Mouse (Mus musculus) stomach, embryonic 16.5 days (tissue): Measurements from ENCODE around the gene Mark3. TPM values are rescaled to one million over a fixed set of nuclear protein-coding genes. Genes with fewer than 3 reads are reported as not detected.

ENCODE experiments used
- ATAC-seq: fragments of 200-750 bp; cut with Nextera tagmentation; 2 replicates; pipeline ENCODE4 v1.8.0; 2017; ENCODE audit warnings: moderate number of reproducible peaks, moderate TSS enrichment; ENCODE audit not compliant: insufficient read depth, low FRiP score
- H3K27ac ChIP-seq: fragments of 300-500 bp; sonication (generic); 2 replicates; pipeline ENCODE4 v1.5.1; 2014; ENCODE audit warnings: low read length
- H3K27me3 ChIP-seq: fragments of 300-500 bp; sonication (generic); 2 replicates; pipeline ENCODE4 v1.6.1; 2014; ENCODE audit warnings: low read length, control low read depth, mixed read lengths; ENCODE audit not compliant: control insufficient read depth, insufficient read depth
- H3K36me3 ChIP-seq: fragments of 300-500 bp; sonication (generic); 2 replicates; pipeline ENCODE4 v1.6.1; 2014; ENCODE audit warnings: low read length; ENCODE audit not compliant: control insufficient read depth, insufficient read depth
- H3K4me1 ChIP-seq: fragments of 300-500 bp; sonication (generic); 2 replicates; pipeline ENCODE4 v1.6.1; 2014; ENCODE audit warnings: low read length, control low read depth, mixed read lengths; ENCODE audit not compliant: control insufficient read depth, insufficient read depth
- H3K4me2 ChIP-seq: fragments of 300-500 bp; sonication (generic); 2 replicates; pipeline ENCODE4 v1.6.1; 2014; ENCODE audit warnings: low read depth, low read length, mixed read lengths
- H3K4me3 ChIP-seq: fragments of 300-500 bp; sonication (generic); replicated peaks from 2 replicates; pipeline ENCODE4 v1.5.1; 2014; ENCODE audit warnings: mild to moderate bottlenecking, low read length
- H3K9ac ChIP-seq: fragments of 300-500 bp; sonication (generic); 2 replicates; pipeline ENCODE4 v1.6.1; 2014; ENCODE audit warnings: low read length
- H3K9me3 ChIP-seq: fragments of 300-500 bp; sonication (generic); replicated peaks from 2 replicates; pipeline ENCODE4 v1.6.1; 2016; ENCODE audit warnings: low read length, control low read depth; ENCODE audit not compliant: control insufficient read depth
- WGBS: fragments of 180-500 bp; shearing (Covaris S2); extraction: QIAGEN DNeasy Blood & Tissue Kit; methylation state at CpG from one replicate; pipeline ENCODE4 v1.1.7; 2014; 5-methylcytosine and 5-hydroxymethylcytosine counted together
- polyA plus RNA-seq: library from polyadenylated mRNA; unstranded; fragments of >200 nt; fragmentation: Nextera tagmentation; extraction: Ambion mirVana; gene quantifications from 2 replicates; pipeline ENCODE4 v1.2.1, GENCODE M21; 2015

The Mark3 gene
- polyA plus RNA-seq, 1 experiment from 2014 or later: 20.1 TPM

DNA sequence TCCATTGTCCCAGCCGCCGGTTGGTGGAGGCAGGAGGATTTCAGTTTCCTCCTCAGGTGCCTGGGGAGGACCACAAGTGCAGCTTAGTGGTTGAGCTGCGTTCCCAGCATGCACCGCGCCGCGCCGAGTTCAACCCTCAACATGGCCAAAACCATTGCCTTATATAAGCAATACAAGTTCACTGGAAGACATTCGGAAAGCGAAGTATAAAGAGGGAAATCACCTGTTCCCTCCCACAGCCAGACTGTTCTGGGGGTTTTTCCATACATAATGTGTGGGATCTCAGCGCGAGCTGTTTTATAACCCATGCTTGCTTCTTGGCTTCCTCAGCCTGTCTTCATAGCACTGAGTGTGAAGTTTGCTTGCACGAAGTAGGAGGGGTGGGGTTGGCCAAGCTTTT lies 92.1 kb downstream of the Mark3 start:
- H3K36me3 ChIP-seq: no peaks in the 10 kb centered on the region; the same call in 1 of the 2 replicates
- WGBS: 66% methylated on average over 13 of the region's 13 CpGs
- no peak for ATAC-seq
- H3K4me1 ChIP-seq: peaks cover 43% of the 10 kb centered on the region
- H3K27ac ChIP-seq: 0 out of 2 replicates have a peak overlapping the region, but pooled peaks have one; percentile 7
- 0 out of 2 replicates have a peak, but pooled peaks cover 7% of the 10 kb centered on the region for H3K27me3 ChIP-seq
- H3K9me3 ChIP-seq: no peaks in the 10 kb centered on the region
- H3K4me3 ChIP-seq: no peak overlapping the region
- no peak overlapping the region for H3K9ac ChIP-seq
- no peak overlapping the region for H3K4me2 ChIP-seq

DNA sequence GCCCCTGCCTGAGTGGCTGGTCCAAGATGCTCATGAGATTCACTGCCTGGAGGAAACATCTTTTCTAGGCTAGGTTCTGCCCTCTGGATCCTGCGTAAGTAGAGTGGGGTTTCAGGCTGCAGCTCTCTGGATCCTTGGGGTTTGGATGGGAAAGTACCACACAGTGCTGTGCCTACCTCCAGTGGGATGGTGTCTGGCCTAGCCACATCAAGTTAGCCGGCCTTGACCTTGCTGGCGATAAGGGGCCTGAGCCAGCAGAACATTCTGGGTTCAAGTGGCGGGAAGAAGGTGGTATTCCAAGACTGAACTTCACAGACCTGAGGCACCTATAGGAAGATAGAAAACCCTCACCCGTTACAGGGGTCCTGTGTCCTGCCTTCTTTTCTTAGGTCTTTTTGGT lies 93.1 kb downstream of the Mark3 start:
- Histone ChIP-seq H3K4me2 (no peak overlapping the region), H3K4me1 (peaks cover 43% of the 10 kb centered on the region), H3K4me3 (no peak overlapping the region), H3K27me3 (peaks cover 11% of the 10 kb centered on the region; the same call in 1 of the 2 replicates), H3K27ac (no peak overlapping the region), H3K36me3 (no peaks in the 10 kb centered on the region), H3K9ac (no peak overlapping the region), H3K9me3 (no peaks in the 10 kb centered on the region)
- ATAC-seq: no peak
- WGBS: 85% methylated on average over 5 of the region's 5 CpGs

DNA sequence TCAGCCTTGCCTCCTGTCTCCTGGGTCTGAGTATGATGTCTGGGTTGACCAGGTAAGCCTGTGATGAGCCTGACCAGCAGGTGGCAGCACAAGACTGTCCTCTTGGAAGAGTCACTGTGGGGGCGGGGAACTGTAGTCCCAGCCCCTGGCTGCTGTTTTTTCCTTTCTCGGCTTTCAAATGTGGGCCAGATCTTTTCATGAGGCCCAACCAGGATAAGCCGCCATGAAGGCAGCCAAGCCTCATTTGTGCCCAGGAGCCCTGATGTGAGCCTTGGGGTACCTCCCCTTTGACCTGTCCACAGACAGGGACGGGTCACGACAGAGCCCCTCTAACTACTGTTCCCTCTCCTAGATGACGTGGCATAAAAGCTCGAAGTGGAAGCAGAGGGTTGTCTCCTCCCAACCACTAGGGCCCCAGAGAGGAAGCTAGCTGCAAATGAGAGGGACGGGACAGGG lies 94.2 kb downstream of the Mark3 start:
- H3K27me3 ChIP-seq: peaks cover 19% of the 10 kb centered on the region; the same call in 1 of the 2 replicates
- WGBS: 3% methylated on average over 8 of the region's 8 CpGs
- peak overlapping the region; percentile 91 for H3K27ac ChIP-seq
- H3K4me2 ChIP-seq: peak overlapping the region; percentile 94
- peak; percentile 64 for ATAC-seq
- H3K4me3 ChIP-seq: peak overlapping the region; percentile 64
- H3K9ac ChIP-seq: peak overlapping the region; percentile 81
- peaks cover 48% of the 10 kb centered on the region for H3K4me1 ChIP-seq
- H3K36me3 ChIP-seq: no peaks in the 10 kb centered on the region
- no peaks in the 10 kb centered on the region for H3K9me3 ChIP-seq

DNA sequence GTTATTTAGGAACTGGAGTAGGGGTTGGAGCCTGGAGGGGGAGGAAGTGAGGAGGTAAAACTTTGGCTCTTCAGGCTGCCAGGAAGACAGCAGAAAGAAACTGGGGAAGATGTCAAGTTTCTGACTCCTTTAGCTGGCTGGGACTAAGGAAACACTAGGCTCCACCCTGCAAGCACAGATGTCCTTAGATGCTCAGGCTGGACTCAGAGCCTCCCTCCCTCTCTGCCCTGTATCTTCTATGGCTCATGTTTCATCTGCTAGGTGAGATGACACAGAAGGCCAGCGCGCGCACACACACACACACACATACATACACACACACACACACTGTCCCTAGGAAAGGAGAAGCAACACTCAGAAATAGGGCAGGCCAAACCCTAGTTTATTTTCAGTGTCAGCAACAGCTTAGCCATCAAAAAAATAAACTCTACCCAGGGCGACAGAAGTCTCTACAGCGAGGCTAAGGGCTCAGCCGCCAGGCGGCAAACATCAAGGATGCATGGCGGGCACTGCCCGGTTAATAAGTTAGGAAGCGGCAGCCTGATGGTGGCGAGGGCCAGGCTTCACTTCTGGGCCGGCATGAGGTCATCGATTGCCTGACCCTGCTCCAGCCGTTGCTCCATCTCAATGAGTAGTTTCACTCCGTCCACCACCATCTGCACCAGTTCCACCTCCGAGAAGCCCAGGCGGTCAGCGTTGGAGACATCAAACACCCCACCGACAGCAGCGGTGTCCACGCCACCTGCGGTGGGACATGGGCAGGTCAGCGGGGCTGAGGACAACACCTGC lies 94.9 kb downstream of the Mark3 start:
- H3K4me3 ChIP-seq: peak overlapping the region; percentile 64
- WGBS: 55% methylated on average over 23 of the region's 23 CpGs
- H3K9ac ChIP-seq: peak overlapping the region; percentile 81
- H3K4me2 ChIP-seq: peak overlapping the region; percentile 94
- peak overlapping the region; percentile 91 for H3K27ac ChIP-seq
- H3K36me3 ChIP-seq: no peaks in the 10 kb centered on the region
- H3K27me3 ChIP-seq: peaks cover 19% of the 10 kb centered on the region; the same call in 1 of the 2 replicates
- no peaks in the 10 kb centered on the region for H3K9me3 ChIP-seq
- ATAC-seq: peak; percentile 11; the same call in 1 of the 2 replicates
- H3K4me1 ChIP-seq: peaks cover 41% of the 10 kb centered on the region

DNA sequence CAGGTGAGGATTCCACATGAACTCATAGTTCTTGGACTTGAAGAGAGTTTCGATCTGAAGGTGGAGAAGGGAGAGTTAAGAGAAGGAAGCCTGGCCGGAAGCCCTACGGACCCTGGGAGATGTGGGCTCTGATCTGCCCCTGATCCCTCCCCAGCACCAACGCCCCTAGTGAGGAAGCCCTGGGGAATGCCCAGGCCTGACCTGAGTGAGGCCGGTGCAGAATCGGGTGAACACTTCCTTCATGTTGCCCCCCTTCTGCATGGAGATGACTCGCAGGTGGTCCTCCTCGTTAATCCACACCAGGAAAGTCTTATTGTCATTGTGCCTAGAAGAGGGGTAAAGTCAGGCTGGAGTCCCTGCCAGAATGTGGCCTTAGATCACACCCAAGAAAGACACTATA lies 95.6 kb downstream of the Mark3 start:
- H3K4me2 ChIP-seq: peak overlapping the region; percentile 94
- H3K4me1 ChIP-seq: peaks cover 34% of the 10 kb centered on the region
- H3K9me3 ChIP-seq: no peaks in the 10 kb centered on the region
- no peaks in the 10 kb centered on the region for H3K36me3 ChIP-seq
- peaks cover 19% of the 10 kb centered on the region; the same call in 1 of the 2 replicates for H3K27me3 ChIP-seq
- peak overlapping the region; percentile 27 for H3K27ac ChIP-seq
- peak overlapping the region; percentile 64 for H3K4me3 ChIP-seq
- peak overlapping the region; percentile 81; the same call in 1 of the 2 replicates for H3K9ac ChIP-seq
- ATAC-seq: no peak
- WGBS: 59% methylated on average over 8 of the region's 8 CpGs

DNA sequence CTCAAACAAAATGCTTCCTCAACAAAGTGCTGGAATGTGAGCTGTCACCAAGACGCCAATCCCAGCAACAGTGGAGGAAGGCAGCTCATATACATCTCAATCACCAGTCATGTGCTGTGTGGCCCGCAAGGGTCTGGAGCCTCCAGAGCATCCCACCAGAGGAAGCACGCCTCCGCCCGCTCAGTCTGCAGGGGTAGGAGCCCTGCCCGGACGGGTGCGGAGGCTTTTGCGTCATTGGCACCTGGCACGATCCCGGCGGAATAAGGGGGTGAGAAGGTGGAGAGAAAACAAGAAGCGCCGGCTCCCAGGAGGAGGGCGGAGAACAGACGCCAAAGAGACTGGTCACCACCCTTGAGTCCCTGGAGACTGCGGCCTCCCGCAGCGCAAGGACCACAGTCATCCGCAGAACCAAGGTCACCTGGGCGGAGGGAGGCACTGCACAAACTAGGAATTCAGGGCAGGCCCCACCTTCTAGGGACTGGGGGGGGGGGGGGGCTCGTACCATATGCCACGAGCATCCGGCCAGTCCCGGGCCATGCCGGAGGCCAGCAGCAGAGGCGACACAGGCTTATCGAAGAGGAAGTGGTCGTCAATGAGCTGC lies 96.1 kb downstream of the Mark3 start:
- Histone ChIP-seq H3K9ac (peak overlapping the region; percentile 81), H3K36me3 (no peaks in the 10 kb centered on the region), H3K4me1 (peaks cover 33% of the 10 kb centered on the region), H3K4me2 (peak overlapping the region; percentile 94), H3K27ac (peak overlapping the region; percentile 62; the same call in 1 of the 2 replicates), H3K4me3 (peak overlapping the region; percentile 64), H3K27me3 (peaks cover 19% of the 10 kb centered on the region; the same call in 1 of the 2 replicates), H3K9me3 (no peaks in the 10 kb centered on the region)
- no peak for ATAC-seq
- 19% methylated on average over 28 of the region's 29 CpGs for WGBS

DNA sequence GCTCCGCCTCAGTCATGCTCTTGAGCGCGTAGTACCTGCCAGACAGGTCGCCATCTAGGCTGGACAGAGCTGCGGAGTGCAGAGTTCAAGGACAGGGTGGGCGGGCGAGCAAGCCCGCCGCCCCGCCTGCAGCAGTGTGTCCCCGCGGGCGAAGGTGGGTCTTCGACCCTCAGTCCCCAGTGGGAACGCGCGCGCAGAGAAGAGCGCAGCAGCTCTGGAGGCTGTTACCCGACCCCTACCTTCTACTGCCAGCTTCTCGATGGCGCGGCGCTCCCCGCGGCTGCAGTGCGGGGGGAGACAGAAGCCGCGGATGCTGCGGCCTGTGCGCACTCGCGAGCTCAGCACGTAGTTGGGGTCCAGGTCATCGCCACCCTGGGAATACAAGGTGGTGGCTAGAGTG lies 96.7 kb downstream of the Mark3 start:
- Histone ChIP-seq H3K9ac (peak overlapping the region; percentile 81), H3K27me3 (peaks cover 19% of the 10 kb centered on the region; the same call in 1 of the 2 replicates), H3K4me3 (peak overlapping the region; percentile 64), H3K27ac (peak overlapping the region; percentile 62; the same call in 1 of the 2 replicates), H3K4me2 (peak overlapping the region; percentile 94), H3K36me3 (no peaks in the 10 kb centered on the region), H3K9me3 (no peaks in the 10 kb centered on the region), H3K4me1 (peaks cover 33% of the 10 kb centered on the region)
- 3% methylated on average over 35 of the region's 35 CpGs for WGBS
- ATAC-seq: no peak

DNA sequence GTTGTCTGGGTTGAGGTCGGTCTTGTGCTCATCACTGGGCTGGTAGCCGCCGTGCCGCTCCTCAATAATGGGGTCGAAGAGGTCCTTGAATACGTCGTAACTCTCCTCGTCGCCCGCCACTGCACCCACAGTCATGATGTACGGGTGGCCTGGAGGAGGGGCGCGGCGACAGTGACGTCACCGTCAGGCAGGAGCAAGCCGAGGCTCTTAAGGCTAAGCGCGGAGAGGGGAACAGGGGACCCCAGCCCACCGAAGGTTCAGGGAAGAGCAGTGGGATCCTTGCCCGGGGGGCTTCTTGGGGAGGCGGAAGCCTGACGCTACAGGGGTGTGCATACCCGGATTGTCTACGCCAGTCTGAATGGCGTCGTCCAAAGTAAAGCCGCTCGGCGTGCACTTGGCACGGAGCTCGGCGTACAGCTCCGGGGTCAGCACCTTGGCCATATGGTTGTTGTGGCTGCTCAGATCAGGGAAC lies 97.1 kb downstream of the Mark3 start:
- Histone ChIP-seq H3K9ac (peak overlapping the region; percentile 81), H3K27ac (peak overlapping the region; percentile 62; the same call in 1 of the 2 replicates), H3K36me3 (no peaks in the 10 kb centered on the region), H3K4me1 (peaks cover 33% of the 10 kb centered on the region), H3K9me3 (no peaks in the 10 kb centered on the region), H3K27me3 (peaks cover 19% of the 10 kb centered on the region; the same call in 1 of the 2 replicates), H3K4me2 (peak overlapping the region; percentile 94), H3K4me3 (peak overlapping the region; percentile 64)
- under 1% methylated on average over 34 of the region's 34 CpGs for WGBS
- peak; percentile 2; the same call in 1 of the 2 replicates for ATAC-seq
